Mouse (Mus musculus): ENCODE data around the gene Zfp825.
"Not testable (repeated sequence)": the region's sequence is repeated elsewhere in the genome, so short reads cannot be mapped to it uniquely, and the experiment has no call there.

- TF ChIP-seq CTCF (IDR thresholded peaks at IDR 0.05; ENCODE audit: low read depth, low read length); POLR2A (IDR thresholded peaks at IDR 0.05; ENCODE audit: extremely low read depth, insufficient read depth, low read length): not testable (repeated sequence)
Measured at GRCm38 (mm10) chr13:74471468-74471867, 22.3 kb downstream of the Zfp825 start.
